Mouse (Mus musculus) testis, postnatal 14 days (tissue): Measurements from ENCODE around the gene Gnai2.
"Not testable (repeated sequence)": the region's sequence is repeated elsewhere in the genome, so short reads cannot be mapped to it uniquely, and the experiment has no call there.

Experiments used
- DNase-seq: peaks from one replicate; pipeline ENCODE4 v3.0.0; 2021; ENCODE audit warnings: low spot score

The Gnai2 gene

GRCm38 (mm10) chr9:107586974-107587832, 48.0 kb downstream of the Gnai2 start, which contains the start of gene Ifrd2:
Ifrd2 (plus strand) TSS chr9:107587642.
- peak; percentile 97 for DNase-seq

GRCm38 (mm10) chr9:107586504-107586903, 48.7 kb downstream of the Gnai2 start:
- no peak for DNase-seq

DNA sequence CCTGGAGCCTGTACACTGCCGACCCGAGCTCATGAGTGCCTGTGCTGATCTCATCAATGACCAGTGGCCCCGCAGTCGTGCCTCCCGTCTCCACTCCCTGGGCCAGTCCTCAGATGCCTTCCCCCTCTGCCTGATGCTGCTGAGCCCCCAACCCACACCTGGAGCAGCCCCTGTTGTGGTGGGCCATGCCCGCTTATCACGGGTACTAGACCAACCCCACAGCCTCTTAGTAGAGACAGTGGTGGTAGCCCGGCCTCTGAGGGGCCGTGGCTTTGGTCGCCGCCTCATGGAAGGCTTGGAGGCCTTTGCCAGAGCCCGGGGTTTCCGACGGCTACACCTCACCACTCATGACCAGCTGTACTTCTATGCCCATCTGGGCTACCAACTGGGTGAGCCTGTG, 52.0 kb downstream of the Gnai2 start:
- no peak for DNase-seq

GRCm38 (mm10) chr9:107582509-107583062, 52.6 kb downstream of the Gnai2 start:
- DNase-seq = no peak

GRCm38 (mm10) chr9:107581584-107581983, 53.6 kb downstream of the Gnai2 start:
- DNase-seq = no peak

DNA sequence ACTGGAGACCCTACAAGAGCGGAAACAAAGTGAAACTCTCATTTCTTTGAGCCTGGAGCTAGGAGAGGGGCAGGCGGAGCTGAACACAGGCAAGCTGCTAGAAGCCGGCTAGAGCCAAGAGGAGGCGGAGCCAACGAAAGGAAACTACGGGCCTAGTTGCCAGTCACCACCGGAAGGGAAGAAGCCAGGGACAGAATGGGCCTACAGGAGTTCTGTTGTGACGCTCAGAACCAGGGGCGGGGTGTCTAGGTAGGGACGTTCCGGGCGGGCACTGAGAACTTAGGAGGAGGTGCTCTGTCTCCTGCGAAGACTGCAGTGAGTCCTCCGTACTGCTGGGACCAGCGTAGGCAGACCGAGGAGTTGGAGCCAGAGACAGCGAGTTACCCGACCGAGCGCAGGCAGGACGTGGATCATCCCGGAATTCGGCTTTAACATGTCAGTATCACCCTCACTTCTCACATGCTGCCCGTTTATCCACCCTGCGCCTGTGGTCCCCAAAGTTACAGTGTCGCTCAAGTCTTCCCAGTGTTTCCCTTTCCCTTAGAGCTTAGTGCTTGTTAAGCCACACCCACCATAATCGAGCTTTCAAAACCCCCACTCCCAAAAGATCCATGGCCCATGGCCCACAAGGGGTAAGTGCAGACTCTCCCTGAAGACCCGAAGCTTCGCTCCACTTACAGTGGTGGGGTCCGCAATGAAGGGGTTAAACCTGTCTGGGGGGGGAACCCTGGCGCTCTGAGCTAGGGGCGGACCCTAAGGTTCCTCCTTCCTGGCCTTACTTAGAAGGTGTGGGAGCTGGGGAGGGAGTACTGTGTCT, 54.5 kb downstream of the Gnai2 start, which contains the start of gene Hyal3:
Hyal3 (plus strand) TSS at position 318 of the 817 bp plus-strand sequence.
- peak; percentile 87 for DNase-seq

- DNase-seq = no peak
These were observed 55.9 kb downstream of the Gnai2 start for GRCm38 (mm10) chr9:107579023-107579900.

DNA sequence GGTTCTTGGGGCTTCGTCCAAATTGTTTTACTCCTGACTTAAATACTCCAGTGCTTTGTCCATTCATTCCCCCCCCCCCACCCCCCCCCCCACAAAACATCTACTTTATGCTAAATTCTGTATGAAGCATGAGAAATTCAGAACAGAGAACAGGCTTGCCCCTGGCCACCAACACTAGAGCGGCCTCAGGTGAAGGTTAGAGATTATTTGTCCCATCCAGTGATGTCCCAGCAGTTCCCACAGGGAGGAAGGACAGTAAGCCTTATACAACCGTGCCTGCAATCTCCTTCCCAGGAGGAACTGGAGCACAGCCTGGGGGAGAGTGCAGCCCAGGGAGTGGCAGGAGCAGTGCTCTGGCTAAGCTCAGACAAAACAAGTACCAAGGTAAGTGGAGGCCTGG, 56.6 kb downstream of the Gnai2 start, which contains the start of gene Naa80:
Naa80 (plus strand) TSS at position 301 of the 400 bp plus-strand sequence.
- no peak for DNase-seq

DNA sequence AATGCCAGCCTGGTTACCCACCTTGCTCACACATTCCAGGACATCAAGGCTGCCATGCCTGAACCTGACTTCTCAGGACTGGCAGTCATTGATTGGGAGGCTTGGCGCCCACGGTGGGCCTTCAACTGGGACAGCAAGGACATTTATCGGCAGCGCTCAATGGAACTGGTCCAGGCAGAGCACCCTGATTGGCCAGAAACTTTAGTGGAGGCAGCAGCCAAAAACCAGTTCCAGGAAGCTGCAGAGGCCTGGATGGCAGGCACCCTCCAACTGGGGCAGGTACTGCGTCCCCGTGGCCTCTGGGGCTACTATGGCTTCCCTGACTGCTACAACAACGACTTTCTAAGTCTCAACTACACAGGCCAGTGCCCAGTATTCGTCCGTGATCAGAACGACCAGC, 57.3 kb downstream of the Gnai2 start:
- DNase-seq = no peak

- peak; percentile 73 for DNase-seq
These were observed 58.6 kb downstream of the Gnai2 start, which contains the start of gene Hyal1 for GRCm38 (mm10) chr9:107576357-107577107. Hyal1 (plus strand) TSS chr9:107576927.

DNA sequence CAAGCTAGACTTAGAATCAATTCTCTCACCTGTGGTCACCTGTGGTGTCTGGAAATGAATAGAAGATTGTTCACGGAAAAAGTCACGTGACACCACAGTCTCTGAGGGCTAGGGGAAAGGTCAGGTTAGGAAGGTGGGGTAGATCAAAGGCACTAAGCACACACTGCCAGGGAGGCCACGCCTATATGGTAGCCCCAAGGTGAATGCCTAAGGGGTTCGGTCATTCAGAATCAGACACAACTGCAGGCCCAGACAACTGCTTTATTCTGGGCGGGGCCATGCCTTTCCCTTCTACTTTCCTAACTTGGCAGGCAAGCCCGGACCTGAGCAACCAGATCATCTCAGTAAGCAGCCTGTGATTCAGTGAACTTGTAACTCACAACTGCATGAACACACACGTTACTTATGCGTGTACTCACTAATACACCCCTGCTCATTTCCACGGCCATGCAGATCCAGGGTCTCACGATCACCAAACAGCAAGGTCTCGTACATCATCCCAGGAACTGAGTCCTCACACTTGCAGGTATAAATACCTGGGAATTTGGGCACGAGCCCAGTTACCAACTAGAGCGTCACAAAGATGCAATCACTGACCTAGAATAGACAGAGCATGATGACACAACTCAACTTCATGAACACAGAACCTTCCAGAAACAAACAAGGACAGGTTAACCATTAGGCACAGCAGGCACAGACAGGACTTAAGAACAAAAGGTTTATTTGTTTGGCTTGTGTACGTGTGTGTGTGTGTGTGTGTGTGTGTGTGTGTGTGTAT, 59.4 kb downstream of the Gnai2 start:
- DNase-seq = no peak

- not testable (repeated sequence) for DNase-seq
These were observed 61.4 kb downstream of the Gnai2 start for GRCm38 (mm10) chr9:107573774-107574173.

GRCm38 (mm10) chr9:107572327-107572662, 62.9 kb downstream of the Gnai2 start:
- no peak for DNase-seq

- no peak for DNase-seq
These were observed 63.4 kb downstream of the Gnai2 start for GRCm38 (mm10) chr9:107571534-107572326.

DNA sequence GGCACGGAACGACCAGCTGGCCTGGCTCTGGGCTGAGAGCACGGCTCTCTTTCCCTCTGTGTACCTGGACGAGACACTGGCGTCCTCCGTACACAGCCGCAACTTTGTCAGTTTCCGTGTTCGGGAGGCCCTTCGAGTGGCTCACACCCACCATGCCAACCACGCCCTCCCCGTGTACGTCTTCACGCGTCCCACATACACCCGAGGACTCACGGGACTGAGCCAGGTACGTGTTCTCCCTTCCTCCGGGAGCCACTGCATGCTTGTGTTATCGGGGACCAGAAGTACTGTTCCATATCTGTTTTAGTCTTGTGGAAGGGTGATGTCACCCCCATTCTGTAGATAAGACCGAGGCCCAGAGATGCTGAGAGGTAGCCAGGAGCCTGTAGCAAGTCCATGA, 64.3 kb downstream of the Gnai2 start:
- DNase-seq = no peak

GRCm38 (mm10) chr9:107570016-107570415, 65.2 kb downstream of the Gnai2 start:
- DNase-seq = no peak

DNA sequence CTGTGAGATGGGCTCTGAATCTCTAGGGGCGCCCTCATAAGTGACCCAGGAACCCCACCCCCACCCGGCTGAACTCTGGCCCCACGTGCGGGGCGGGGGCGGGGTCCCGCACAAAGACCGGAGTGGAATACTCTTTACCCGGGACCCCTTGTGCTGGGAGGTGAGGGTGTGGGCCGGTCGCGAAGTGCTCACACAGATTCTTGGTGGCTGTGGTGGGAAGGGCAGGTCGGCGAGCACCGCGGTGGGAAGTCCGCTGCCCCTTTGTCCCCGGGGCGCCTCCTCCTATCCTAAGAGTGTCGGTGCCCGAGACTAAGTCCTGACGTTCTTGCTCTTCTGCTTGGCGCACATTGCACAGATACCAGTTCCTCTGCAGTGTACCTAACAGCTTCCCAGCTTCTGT, 65.9 kb downstream of the Gnai2 start:
- peak; percentile 61 for DNase-seq

- peak; percentile 86 for DNase-seq
These were observed 66.6 kb downstream of the Gnai2 start for GRCm38 (mm10) chr9:107568331-107569261.
